Mouse (Mus musculus) layer of hippocampus, postnatal 25 days (tissue): ENCODE measurements around the gene Zc3h4. TPM values are rescaled to one million over a fixed set of nuclear protein-coding genes. Genes with fewer than 3 reads are reported as not detected.

Source experiments
- DNase-seq, 2 experiments: peaks; one replicate each; pipeline ENCODE4 v3.0.0; 2022; ENCODE audit warnings: mixed read lengths in 2 of 2, low spot score in 1 of 2; ENCODE audit errors: extremely low spot score in 1 of 2
- total RNA-seq, 2 experiments: library from RNA; stranded (reverse); gene quantifications; 2 replicates each; pipeline ENCODE4 v1.2.3; 2021

The Zc3h4 gene
- total RNA-seq, 2 experiments from 2014 or later: 54.0 to 59.3 TPM

DNA sequence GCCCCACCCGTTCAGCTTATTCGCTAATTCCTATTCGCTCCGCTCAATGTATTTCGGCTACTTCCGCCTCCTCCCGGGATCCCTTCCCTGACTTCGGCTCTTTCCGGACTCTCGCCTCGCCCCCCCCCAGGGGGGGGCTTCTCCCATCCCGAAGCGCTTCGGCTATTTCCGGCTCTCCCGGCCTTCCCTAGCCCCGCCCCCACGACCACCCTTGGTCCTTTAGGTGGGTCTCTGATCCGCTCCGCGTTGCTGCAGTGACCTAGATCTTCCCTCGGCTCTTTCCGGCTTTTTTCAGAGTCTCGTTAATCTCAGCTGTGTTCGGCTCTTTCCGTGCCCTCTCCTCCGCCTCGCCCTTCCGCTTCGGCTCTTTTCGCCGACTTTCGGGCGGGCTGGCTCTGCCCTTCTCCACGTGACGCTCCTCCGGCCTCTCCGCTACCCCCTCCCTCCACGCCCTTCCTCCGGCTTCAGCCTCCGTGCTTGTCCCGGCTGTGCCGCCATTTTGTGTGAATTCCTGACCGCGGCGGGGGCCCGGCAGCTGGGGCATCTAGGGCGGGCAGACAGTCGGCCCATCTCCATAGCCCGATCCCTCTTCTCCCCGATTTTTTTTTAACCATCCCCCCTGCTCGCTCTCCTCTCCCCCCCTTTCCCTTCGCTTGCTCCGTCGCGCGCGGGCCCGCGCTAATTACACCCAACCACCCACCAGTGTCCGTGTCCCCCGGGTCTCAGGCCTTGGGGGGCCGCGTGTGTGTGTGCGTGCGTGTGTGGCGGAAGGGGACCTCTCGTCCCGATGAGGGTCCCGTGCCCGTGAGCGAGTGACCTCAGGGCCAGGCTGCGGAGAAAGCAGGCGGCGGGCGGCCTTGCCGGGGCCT is 656 bp upstream of the Zc3h4 start:
- DNase-seq: peak; percentile 97 to 99

- peak; percentile 27 to 30 for DNase-seq
Measured at GRCm38 (mm10) chr7:16401991-16402431, 1.3 kb downstream of the Zc3h4 start.

DNA sequence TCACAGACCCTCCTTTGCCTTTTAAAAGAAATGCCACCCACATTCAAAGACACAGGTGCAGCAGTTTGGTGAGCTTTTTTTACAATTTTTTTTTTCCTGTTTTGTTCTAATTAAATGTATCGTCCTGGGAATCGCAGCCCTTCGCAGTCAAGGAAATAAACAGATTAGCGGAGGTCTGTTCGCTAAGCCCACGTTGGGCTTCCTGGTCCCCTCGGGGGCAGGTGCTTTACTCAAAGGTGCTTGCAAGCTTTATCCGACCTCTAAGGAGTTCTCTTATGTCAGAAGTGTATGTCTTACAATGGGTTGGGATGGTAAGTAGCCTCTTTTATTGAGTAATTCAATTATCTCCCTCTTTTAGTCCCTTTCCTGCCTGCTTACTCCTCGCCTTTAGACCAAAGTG is 1.7 kb downstream of the Zc3h4 start:
- DNase-seq: no peak

- DNase-seq: no peak
Measured at GRCm38 (mm10) chr7:16402968-16403948, 2.5 kb downstream of the Zc3h4 start.

GRCm38 (mm10) chr7:16404315-16405072 is 3.8 kb downstream of the Zc3h4 start:
- DNase-seq: no peak

DNA sequence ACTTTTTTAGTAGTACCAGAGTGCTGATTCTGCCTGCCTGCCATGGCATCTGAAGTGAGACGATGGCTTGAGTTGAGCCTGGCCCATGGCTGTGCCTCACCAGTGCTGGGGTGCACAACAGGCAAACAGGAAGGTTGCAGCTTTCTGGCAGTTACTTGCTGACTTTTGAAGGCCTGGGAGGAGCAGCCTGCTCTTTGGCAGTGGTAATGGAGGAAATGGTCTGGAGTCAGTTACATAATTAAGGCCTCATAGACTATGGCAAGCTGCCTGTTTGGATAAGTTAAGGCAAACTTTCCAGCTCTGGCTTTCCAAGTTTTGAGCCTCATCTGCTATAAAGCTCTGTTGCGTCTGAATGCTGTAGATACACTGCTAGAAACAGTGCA is 4.4 kb downstream of the Zc3h4 start:
- DNase-seq: no peak

- peak in 1 of 2 experiments; percentile 40 for DNase-seq
Measured at GRCm38 (mm10) chr7:16405516-16406351, 5.0 kb downstream of the Zc3h4 start.

- DNase-seq: no peak
Measured at GRCm38 (mm10) chr7:16406978-16407377, 6.3 kb downstream of the Zc3h4 start.

DNA sequence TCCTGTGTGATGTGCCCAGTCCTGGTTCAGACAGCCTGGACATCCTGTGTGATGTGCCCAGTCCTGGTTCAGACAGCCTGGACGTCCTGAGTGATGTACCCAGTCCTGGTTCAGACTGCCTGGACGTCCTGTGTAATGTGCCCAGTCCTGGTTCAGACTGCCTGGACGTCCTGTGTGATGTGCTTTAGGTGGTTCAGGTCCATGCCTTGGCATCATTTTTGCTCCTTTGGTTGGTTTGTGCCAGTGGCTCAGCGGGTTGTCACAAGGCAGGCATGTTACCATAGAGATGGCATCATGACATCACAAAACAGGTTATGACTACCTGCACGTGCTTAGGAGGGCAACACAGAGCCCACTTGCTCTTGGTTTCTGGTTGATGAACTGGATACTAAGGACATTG is 10.4 kb downstream of the Zc3h4 start:
- no peak for DNase-seq

DNA sequence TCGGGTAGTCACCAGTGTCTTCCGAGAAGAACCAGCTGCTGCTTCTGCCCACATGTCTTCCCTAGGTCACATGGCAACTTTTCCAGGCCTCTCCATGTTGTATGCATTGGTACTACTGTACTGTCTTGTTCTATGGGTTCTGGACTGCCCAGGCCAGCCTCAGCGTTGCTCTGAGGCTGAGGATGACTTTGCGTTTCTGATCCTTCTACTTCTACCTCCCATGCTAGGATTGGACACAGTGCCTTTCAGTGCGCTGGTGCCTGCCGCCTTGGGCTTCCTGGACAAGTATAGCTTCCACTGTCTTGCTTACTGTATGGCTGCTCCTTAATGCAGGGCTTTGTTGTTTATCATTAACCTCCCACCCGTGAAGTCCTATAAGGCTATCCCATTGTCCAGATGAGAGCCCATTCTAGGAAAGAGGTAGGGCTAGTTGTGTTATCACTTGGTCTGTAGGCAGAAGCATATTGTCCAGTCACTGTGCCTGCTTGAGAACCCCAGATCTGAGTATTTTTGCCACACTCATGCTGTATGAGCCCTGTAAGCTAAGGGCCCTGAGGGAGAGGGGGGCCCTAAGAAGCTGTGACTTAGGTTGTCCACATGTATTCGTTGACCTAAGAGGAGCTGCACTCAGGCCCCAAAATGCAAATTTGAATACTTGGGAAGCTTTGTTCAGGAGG is 11.6 kb downstream of the Zc3h4 start:
- DNase-seq: no peak

- DNase-seq: no peak
Measured at GRCm38 (mm10) chr7:16412930-16413329, 12.2 kb downstream of the Zc3h4 start.

DNA sequence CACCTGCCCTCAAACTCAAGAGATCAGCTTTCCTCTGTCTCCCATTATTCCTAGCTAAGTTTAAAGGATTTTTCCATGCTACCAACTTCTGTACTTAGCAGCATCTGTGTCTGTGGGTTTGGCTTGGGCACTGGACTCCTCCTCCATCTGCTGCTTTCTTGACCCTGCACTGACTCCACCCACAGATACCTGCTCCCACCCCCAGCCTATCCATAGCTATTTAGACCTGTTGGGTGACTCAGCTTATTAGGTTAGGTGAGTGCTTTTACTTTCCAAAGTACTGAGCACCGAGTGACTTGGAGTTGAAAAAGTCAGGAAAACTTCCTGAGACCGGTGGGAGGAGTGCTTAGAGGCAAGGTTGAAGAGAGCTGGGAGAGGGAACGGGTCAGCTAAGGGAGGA is 14.7 kb downstream of the Zc3h4 start:
- no peak for DNase-seq

DNA sequence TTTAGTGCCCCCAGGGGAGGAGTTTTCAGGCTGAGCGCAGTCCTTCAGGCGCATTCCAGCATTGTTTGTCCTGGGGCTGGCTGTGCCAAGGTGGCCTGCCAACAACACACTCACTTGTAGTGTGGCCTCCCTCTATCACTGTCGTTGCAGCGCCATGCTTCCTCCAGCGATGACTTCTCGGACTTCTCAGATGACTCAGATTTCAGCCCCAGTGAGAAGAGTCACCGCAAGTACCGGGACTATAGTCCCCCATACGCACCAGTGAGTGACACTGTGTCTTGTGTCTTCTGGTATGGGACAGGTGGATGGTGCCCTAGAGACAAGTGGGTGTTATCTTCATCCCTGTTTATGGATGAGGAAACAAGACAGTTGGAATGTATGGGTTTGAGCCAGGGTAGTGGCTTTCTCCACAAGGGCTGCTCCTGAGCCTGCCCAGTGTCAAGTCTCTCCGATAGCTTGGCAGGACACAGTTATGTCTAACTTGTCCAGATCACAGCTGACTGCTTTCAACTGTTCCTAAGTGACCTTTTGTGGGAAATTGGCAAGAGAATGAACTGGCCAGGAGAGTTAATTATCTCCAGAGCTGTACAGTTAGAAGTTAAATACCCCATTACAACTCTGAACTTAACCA is 16.5 kb downstream of the Zc3h4 start:
- DNase-seq: no peak

DNA sequence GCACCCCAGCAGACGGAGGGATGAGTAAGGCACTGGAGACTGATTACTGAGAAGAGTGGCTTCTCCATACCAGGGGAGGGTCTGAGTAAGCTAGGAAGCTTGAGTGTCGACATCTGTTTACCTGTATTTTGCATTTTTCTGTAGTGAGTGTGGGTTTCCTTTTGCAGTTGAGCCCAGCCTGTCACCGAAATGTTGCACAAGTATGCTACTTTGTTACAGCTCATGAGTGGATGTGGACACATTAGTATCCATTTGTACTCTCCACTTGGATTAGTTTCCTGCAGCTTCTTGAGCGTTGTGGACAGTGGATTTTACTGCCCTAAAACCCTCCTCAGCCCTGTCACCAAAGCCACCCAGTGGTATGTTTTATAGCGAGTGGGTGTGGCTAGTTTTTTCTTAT is 18.0 kb downstream of the Zc3h4 start:
- no peak for DNase-seq

- DNase-seq: no peak
Measured at GRCm38 (mm10) chr7:16420493-16421118, 19.9 kb downstream of the Zc3h4 start.

GRCm38 (mm10) chr7:16422222-16422856 is 21.6 kb downstream of the Zc3h4 start:
- DNase-seq: no peak

DNA sequence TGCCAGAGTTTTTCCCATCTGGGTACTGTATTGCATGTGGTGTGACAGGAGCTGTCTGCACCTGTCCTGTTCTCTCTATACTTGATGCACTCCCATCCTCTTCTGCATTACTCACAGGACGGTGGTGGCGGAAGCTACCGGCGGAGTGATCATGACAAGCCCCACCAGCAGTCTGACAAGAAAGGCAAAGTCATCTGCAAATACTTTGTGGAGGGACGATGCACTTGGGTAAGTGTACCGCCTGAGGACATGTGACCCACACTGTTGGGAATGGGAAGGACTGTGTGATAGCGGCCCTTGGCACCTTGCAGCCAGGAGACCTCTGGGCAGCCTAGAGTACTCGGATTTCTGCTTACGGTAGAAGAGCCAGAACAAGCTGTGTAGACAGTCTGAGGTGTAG is 23.0 kb downstream of the Zc3h4 start:
- DNase-seq: no peak

- DNase-seq: no peak
Measured at GRCm38 (mm10) chr7:16425721-16426120, 25.0 kb downstream of the Zc3h4 start.
